Mouse (Mus musculus) midbrain, embryonic 13.5 days (tissue): ENCODE data around the gene Bcar3. TPM values are rescaled to one million over a fixed set of nuclear protein-coding genes. Genes with fewer than 3 reads are reported as not detected.

Experiments
- ATAC-seq: fragments of 200-750 bp; cut with Nextera tagmentation; 2 replicates; pipeline ENCODE4 v1.8.0; 2017; ENCODE audit warnings: mild to moderate bottlenecking, moderate TSS enrichment, moderate library complexity
- H3K27ac ChIP-seq: fragments of 300-500 bp; sonication (generic); 2 replicates; pipeline ENCODE4 v1.5.1; 2015; ENCODE audit warnings: inconsistent platforms, mild to moderate bottlenecking, moderate library complexity
- H3K27me3 ChIP-seq: fragments of 300-500 bp; sonication (generic); 2 replicates; pipeline ENCODE4 v1.6.1; 2015; ENCODE audit warnings: mild to moderate bottlenecking, inconsistent platforms
- H3K36me3 ChIP-seq: fragments of 300-500 bp; sonication (generic); 2 replicates; pipeline ENCODE4 v1.6.1; 2015; ENCODE audit warnings: mild to moderate bottlenecking, inconsistent platforms
- H3K4me1 ChIP-seq: fragments of 300-500 bp; sonication (generic); replicated peaks from 2 replicates; pipeline ENCODE4 v1.6.1; 2015; ENCODE audit warnings: inconsistent platforms
- H3K4me2 ChIP-seq: fragments of 300-500 bp; sonication (generic); replicated peaks from 2 replicates; pipeline ENCODE4 v1.6.1; 2015; ENCODE audit warnings: moderate library complexity, mild to moderate bottlenecking, inconsistent platforms
- H3K4me3 ChIP-seq: fragments of 300-500 bp; sonication (generic); replicated peaks from 2 replicates; pipeline ENCODE4 v1.5.1; 2015; ENCODE audit warnings: mild to moderate bottlenecking, inconsistent platforms
- H3K9ac ChIP-seq: fragments of 300-500 bp; sonication (generic); replicated peaks from 2 replicates; pipeline ENCODE4 v1.6.1; 2015; ENCODE audit warnings: mild to moderate bottlenecking, inconsistent platforms
- H3K9me3 ChIP-seq: fragments of 300-500 bp; sonication (generic); 2 replicates; pipeline ENCODE4 v1.6.1; 2016; ENCODE audit warnings: mild to moderate bottlenecking, inconsistent platforms
- WGBS: fragments of 180-500 bp; shearing (Covaris S2); methylation state at CpG from one replicate; pipeline ENCODE4 v1.1.7; 2015; 5-methylcytosine and 5-hydroxymethylcytosine counted together
- polyA plus RNA-seq: library from polyadenylated mRNA; unstranded; fragments of >200 nt; fragmentation: Nextera tagmentation; extraction: Ambion mirVana; gene quantifications from 2 replicates; pipeline ENCODE4 v1.2.1, GENCODE M21; 2015

The Bcar3 gene
- polyA plus RNA-seq, 1 experiment from 2014 or later, result 8.0 TPM

- WGBS, result 76% methylated on average over 4 of the region's 4 CpGs
- Histone ChIP-seq H3K36me3 (no peaks in the 10 kb centered on the region), H3K27me3 (no peaks in the 10 kb centered on the region), H3K9me3 (no peaks in the 10 kb centered on the region), H3K4me2 (no peak overlapping the region), H3K27ac (peak overlapping the region; percentile 74; the same call in 1 of the 2 replicates), H3K4me3 (no peak overlapping the region), H3K9ac (no peak overlapping the region), H3K4me1 (peaks cover 62% of the 10 kb centered on the region)
- no peak for ATAC-seq
These were observed 180.9 kb downstream of the Bcar3 start for GRCm38 (mm10) chr3:122474796-122475195.

- WGBS, result 7% methylated on average over 1 of the region's 1 CpGs
- Histone ChIP-seq H3K27ac (peak overlapping the region; percentile 74), H3K9ac (no peak overlapping the region), H3K4me2 (no peak overlapping the region), H3K36me3 (no peaks in the 10 kb centered on the region), H3K27me3 (no peaks in the 10 kb centered on the region), H3K4me3 (no peak overlapping the region), H3K9me3 (no peaks in the 10 kb centered on the region), H3K4me1 (peaks cover 71% of the 10 kb centered on the region)
- peak; percentile 87 for ATAC-seq
These were observed 181.8 kb downstream of the Bcar3 start for GRCm38 (mm10) chr3:122475735-122476134.

GRCm38 (mm10) chr3:122476656-122477055 lies 182.7 kb downstream of the Bcar3 start:
- Histone ChIP-seq H3K9me3 (no peaks in the 10 kb centered on the region), H3K36me3 (no peaks in the 10 kb centered on the region), H3K27ac (peak overlapping the region; percentile 74), H3K4me3 (no peak overlapping the region), H3K4me2 (peak overlapping the region; percentile 19), H3K4me1 (peaks cover 74% of the 10 kb centered on the region), H3K9ac (no peak overlapping the region), H3K27me3 (no peaks in the 10 kb centered on the region)
- peak; percentile 24 for ATAC-seq
- WGBS, result 30% methylated on average over 3 of the region's 3 CpGs

- ATAC-seq, result no peak
- Histone ChIP-seq H3K27ac (no peak overlapping the region), H3K4me2 (no peak overlapping the region), H3K9ac (no peak overlapping the region), H3K4me3 (no peak overlapping the region), H3K4me1 (peaks cover 83% of the 10 kb centered on the region), H3K27me3 (no peaks in the 10 kb centered on the region), H3K9me3 (no peaks in the 10 kb centered on the region), H3K36me3 (no peaks in the 10 kb centered on the region)
- 71% methylated on average over 8 of the region's 8 CpGs for WGBS
These were observed 183.6 kb downstream of the Bcar3 start for GRCm38 (mm10) chr3:122477541-122477940.

- WGBS, result 82% methylated on average over 3 of the region's 3 CpGs
These were observed 184.8 kb downstream of the Bcar3 start for GRCm38 (mm10) chr3:122478735-122479134.

GRCm38 (mm10) chr3:122480065-122480675 lies 186.2 kb downstream of the Bcar3 start:
- H3K4me2 ChIP-seq, result no peak overlapping the region
- peaks cover 93% of the 10 kb centered on the region for H3K4me1 ChIP-seq
- H3K36me3 ChIP-seq, result no peaks in the 10 kb centered on the region
- H3K4me3 ChIP-seq, result no peak overlapping the region
- no peaks in the 10 kb centered on the region for H3K27me3 ChIP-seq
- H3K9me3 ChIP-seq, result no peaks in the 10 kb centered on the region
- no peak overlapping the region for H3K27ac ChIP-seq
- WGBS, result 26% methylated on average over 8 of the region's 8 CpGs
- ATAC-seq, result peak; percentile 41
- H3K9ac ChIP-seq, result no peak overlapping the region

More at GRCm38 (mm10) chr3:122478735-122479134, 184.8 kb downstream of the Bcar3 start:
- Histone ChIP-seq H3K9ac (no peak overlapping the region), H3K4me1 (peaks cover 95% of the 10 kb centered on the region), H3K9me3 (no peaks in the 10 kb centered on the region), H3K4me2 (no peak overlapping the region), H3K4me3 (no peak overlapping the region), H3K36me3 (no peaks in the 10 kb centered on the region), H3K27ac (no peak overlapping the region), H3K27me3 (no peaks in the 10 kb centered on the region)
- no peak for ATAC-seq

- Histone ChIP-seq H3K4me1 (peaks cover 85% of the 10 kb centered on the region), H3K9ac (no peak overlapping the region), H3K9me3 (no peaks in the 10 kb centered on the region), H3K4me2 (no peak overlapping the region), H3K4me3 (no peak overlapping the region), H3K27me3 (no peaks in the 10 kb centered on the region), H3K36me3 (no peaks in the 10 kb centered on the region), H3K27ac (no peak overlapping the region)
- no peak for ATAC-seq
- 18% methylated on average over 5 of the region's 5 CpGs for WGBS
These were observed 187.1 kb downstream of the Bcar3 start for GRCm38 (mm10) chr3:122480986-122481385.

- H3K4me1 ChIP-seq, result peaks cover 74% of the 10 kb centered on the region
- no peaks in the 10 kb centered on the region for H3K36me3 ChIP-seq
- no peak overlapping the region for H3K4me3 ChIP-seq
- 67% methylated on average over 21 of the region's 21 CpGs for WGBS
- H3K27ac ChIP-seq, result no peak overlapping the region
- ATAC-seq, result no peak
- H3K4me2 ChIP-seq, result no peak overlapping the region
- H3K9ac ChIP-seq, result no peak overlapping the region
- H3K27me3 ChIP-seq, result no peaks in the 10 kb centered on the region
- no peaks in the 10 kb centered on the region for H3K9me3 ChIP-seq
These were observed 188.2 kb downstream of the Bcar3 start for GRCm38 (mm10) chr3:122481891-122482739.

- Histone ChIP-seq H3K9ac (0 out of 2 replicates have a peak overlapping the region, but pooled peaks have one; percentile 7), H3K27ac (peak overlapping the region; percentile 27; the same call in 1 of the 2 replicates), H3K4me3 (no peak overlapping the region), H3K27me3 (no peaks in the 10 kb centered on the region), H3K36me3 (no peaks in the 10 kb centered on the region), H3K9me3 (no peaks in the 10 kb centered on the region), H3K4me2 (peak overlapping the region; percentile 32), H3K4me1 (peaks cover 69% of the 10 kb centered on the region)
- ATAC-seq, result peak; percentile 41
- WGBS, result 18% methylated on average over 14 of the region's 14 CpGs
These were observed 189.3 kb downstream of the Bcar3 start for GRCm38 (mm10) chr3:122483066-122483782.

- no peaks in the 10 kb centered on the region for H3K27me3 ChIP-seq
- peak overlapping the region; percentile 27; the same call in 1 of the 2 replicates for H3K27ac ChIP-seq
- 25% methylated on average over 5 of the region's 5 CpGs for WGBS
- H3K4me3 ChIP-seq, result no peak overlapping the region
- no peaks in the 10 kb centered on the region for H3K9me3 ChIP-seq
- 0 out of 2 replicates have a peak overlapping the region, but pooled peaks have one; percentile 7 for H3K9ac ChIP-seq
- H3K4me2 ChIP-seq, result peak overlapping the region; percentile 32
- ATAC-seq, result no peak
- no peaks in the 10 kb centered on the region for H3K36me3 ChIP-seq
- H3K4me1 ChIP-seq, result peaks cover 69% of the 10 kb centered on the region
These were observed 189.8 kb downstream of the Bcar3 start for GRCm38 (mm10) chr3:122483783-122484130.

GRCm38 (mm10) chr3:122484301-122484700 lies 190.4 kb downstream of the Bcar3 start:
- ATAC-seq, result no peak
- Histone ChIP-seq H3K27ac (no peak overlapping the region), H3K4me1 (peaks cover 63% of the 10 kb centered on the region), H3K9ac (no peak overlapping the region), H3K4me3 (no peak overlapping the region), H3K27me3 (no peaks in the 10 kb centered on the region), H3K9me3 (no peaks in the 10 kb centered on the region), H3K4me2 (no peak overlapping the region), H3K36me3 (no peaks in the 10 kb centered on the region)
- 33% methylated on average over 3 of the region's 3 CpGs for WGBS

GRCm38 (mm10) chr3:122485699-122486098 lies 191.8 kb downstream of the Bcar3 start:
- Histone ChIP-seq H3K4me1 (peaks cover 50% of the 10 kb centered on the region), H3K9ac (no peak overlapping the region), H3K4me2 (no peak overlapping the region), H3K4me3 (no peak overlapping the region), H3K27ac (no peak overlapping the region), H3K27me3 (no peaks in the 10 kb centered on the region), H3K36me3 (no peaks in the 10 kb centered on the region), H3K9me3 (no peaks in the 10 kb centered on the region)
- WGBS, result 86% methylated on average over 4 of the region's 4 CpGs
- ATAC-seq, result no peak
